Mouse (Mus musculus) lung, embryonic 15.5 days (tissue): ENCODE data around the gene Zfp78. TPM values are rescaled to one million over a fixed set of nuclear protein-coding genes. Genes with fewer than 3 reads are reported as not detected.

ENCODE experiments used
- ATAC-seq: fragments of 200-750 bp; cut with Nextera tagmentation; 2 replicates; pipeline ENCODE4 v1.8.0; 2017; ENCODE audit warnings: moderate number of reproducible peaks, borderline replicate concordance; ENCODE audit not compliant: low FRiP score, low TSS enrichment; ENCODE audit errors: extremely low read depth
- H3K27ac ChIP-seq: fragments of 300-500 bp; sonication (generic); 2 replicates; pipeline ENCODE4 v1.5.1; 2015; ENCODE audit warnings: moderate library complexity, mild to moderate bottlenecking, inconsistent platforms
- H3K27me3 ChIP-seq: fragments of 300-500 bp; sonication (generic); 2 replicates; pipeline ENCODE4 v1.6.1; 2015; ENCODE audit warnings: inconsistent platforms
- H3K36me3 ChIP-seq: fragments of 300-500 bp; sonication (generic); 2 replicates; pipeline ENCODE4 v1.6.1; 2015; ENCODE audit warnings: inconsistent platforms
- H3K4me1 ChIP-seq: fragments of 300-500 bp; sonication (generic); 2 replicates; pipeline ENCODE4 v1.6.1; 2015; ENCODE audit warnings: inconsistent platforms
- H3K4me2 ChIP-seq: fragments of 300-500 bp; sonication (generic); 2 replicates; pipeline ENCODE4 v1.6.1; 2015; ENCODE audit warnings: inconsistent platforms, mild to moderate bottlenecking, moderate library complexity
- H3K4me3 ChIP-seq: fragments of 300-500 bp; sonication (generic); 2 replicates; pipeline ENCODE4 v1.5.1; 2015; ENCODE audit warnings: mild to moderate bottlenecking, inconsistent platforms
- H3K9ac ChIP-seq: fragments of 300-500 bp; sonication (generic); 2 replicates; pipeline ENCODE4 v1.6.1; 2015; ENCODE audit warnings: inconsistent platforms
- H3K9me3 ChIP-seq: fragments of 300-500 bp; sonication (generic); 2 replicates; pipeline ENCODE4 v1.6.1; 2016; ENCODE audit warnings: inconsistent platforms
- WGBS: fragments of 180-500 bp; shearing (Covaris S2); methylation state at CpG from one replicate; pipeline ENCODE4 v1.1.7; 2015; 5-methylcytosine and 5-hydroxymethylcytosine counted together
- polyA plus RNA-seq: library from polyadenylated mRNA; unstranded; fragments of >200 nt; fragmentation: Nextera tagmentation; extraction: Ambion mirVana; gene quantifications from 2 replicates; pipeline ENCODE4 v1.2.1, GENCODE M21; 2015

Zfp78 gene
- polyA plus RNA-seq, 1 experiment from 2014 or later, result 3.4 TPM

- 75% methylated on average over 5 of the region's 5 CpGs for WGBS
- peaks cover 38% of the 10 kb centered on the region for H3K36me3 ChIP-seq
- no peak overlapping the region for H3K9ac ChIP-seq
Observed at GRCm38 (mm10) chr7:6389449-6389848, 26.4 kb downstream of the Zfp78 start.

GRCm38 (mm10) chr7:6397996-6398975, 35.2 kb downstream of the Zfp78 start, which contains the start of gene Smim17:
Gene Smim17, plus strand, starts transcription at chr7:6398715.
- peaks cover 6% of the 10 kb centered on the region; the same call in 1 of the 2 replicates for H3K4me1 ChIP-seq
- H3K9me3 ChIP-seq, result no peaks in the 10 kb centered on the region
- peaks cover 21% of the 10 kb centered on the region for H3K36me3 ChIP-seq
- WGBS, result 27% methylated on average over 25 of the region's 25 CpGs
- no peaks in the 10 kb centered on the region for H3K27me3 ChIP-seq
- H3K9ac ChIP-seq, result peak within 1 kb of the TSS; percentile 29
- peak; percentile 89 for ATAC-seq
- peak within 1 kb of the TSS; percentile 68 for H3K4me2 ChIP-seq
- no peak within 1 kb of the TSS for H3K27ac ChIP-seq
- H3K4me3 ChIP-seq, result peak within 1 kb of the TSS; percentile 47

More at GRCm38 (mm10) chr7:6389449-6389848, 26.4 kb downstream of the Zfp78 start:
- Histone ChIP-seq H3K4me1 (no peaks in the 10 kb centered on the region), H3K27me3 (no peaks in the 10 kb centered on the region), H3K4me3 (no peak overlapping the region), H3K27ac (no peak overlapping the region), H3K4me2 (no peak overlapping the region), H3K9me3 (no peaks in the 10 kb centered on the region)
- no peak for ATAC-seq

GRCm38 (mm10) chr7:6410043-6410442, 47.0 kb downstream of the Zfp78 start, which contains the start of gene Gm20715:
Gene Gm20715, plus strand, starts transcription at chr7:6410277.
- Histone ChIP-seq H3K9ac (no peak within 1 kb of the TSS), H3K27ac (no peak within 1 kb of the TSS), H3K36me3 (no peaks in the 10 kb centered on the region), H3K4me1 (no peaks in the 10 kb centered on the region), H3K4me3 (no peak within 1 kb of the TSS), H3K4me2 (no peak within 1 kb of the TSS), H3K9me3 (no peaks in the 10 kb centered on the region), H3K27me3 (no peaks in the 10 kb centered on the region)
- WGBS, result under 1% methylated on average over 17 of the region's 17 CpGs
- peak; percentile 95 for ATAC-seq

GRCm38 (mm10) chr7:6414626-6415441, 51.8 kb downstream of the Zfp78 start:
- Histone ChIP-seq H3K27me3 (no peaks in the 10 kb centered on the region), H3K4me1 (no peaks in the 10 kb centered on the region), H3K27ac (no peak overlapping the region), H3K36me3 (no peaks in the 10 kb centered on the region), H3K9ac (no peak overlapping the region), H3K4me2 (no peak overlapping the region), H3K4me3 (no peak overlapping the region), H3K9me3 (no peaks in the 10 kb centered on the region)
- 9% methylated on average over 20 of the region's 22 CpGs for WGBS
- ATAC-seq, result no peak

GRCm38 (mm10) chr7:6415442-6415787, 52.3 kb downstream of the Zfp78 start:
- no peaks in the 10 kb centered on the region for H3K4me1 ChIP-seq
- H3K4me3 ChIP-seq, result no peak overlapping the region
- no peak overlapping the region for H3K27ac ChIP-seq
- WGBS, result 21% methylated on average over 8 of the region's 8 CpGs
- H3K9ac ChIP-seq, result no peak overlapping the region
- no peaks in the 10 kb centered on the region for H3K9me3 ChIP-seq
- no peak overlapping the region for H3K4me2 ChIP-seq
- ATAC-seq, result no peak
- no peaks in the 10 kb centered on the region for H3K36me3 ChIP-seq
- H3K27me3 ChIP-seq, result no peaks in the 10 kb centered on the region

GRCm38 (mm10) chr7:6419894-6420293, 56.8 kb downstream of the Zfp78 start:
- Histone ChIP-seq H3K9ac (no peak overlapping the region), H3K4me3 (no peak overlapping the region), H3K4me2 (no peak overlapping the region), H3K9me3 (no peaks in the 10 kb centered on the region), H3K4me1 (no peaks in the 10 kb centered on the region), H3K27me3 (no peaks in the 10 kb centered on the region), H3K36me3 (no peaks in the 10 kb centered on the region), H3K27ac (no peak overlapping the region)
- WGBS, result 63% methylated on average over 6 of the region's 6 CpGs
- ATAC-seq, result no peak

- WGBS, result 80% methylated on average over 3 of the region's 3 CpGs
- ATAC-seq, result no peak
- peaks cover 5% of the 10 kb centered on the region; the same call in 1 of the 2 replicates for H3K9me3 ChIP-seq
Observed at GRCm38 (mm10) chr7:6429381-6429780, 66.3 kb downstream of the Zfp78 start.

GRCm38 (mm10) chr7:6430342-6430741, 67.3 kb downstream of the Zfp78 start:
- H3K4me2 ChIP-seq, result no peak overlapping the region
- H3K9ac ChIP-seq, result no peak overlapping the region
- H3K27ac ChIP-seq, result no peak overlapping the region
- H3K27me3 ChIP-seq, result no peaks in the 10 kb centered on the region
- H3K36me3 ChIP-seq, result no peaks in the 10 kb centered on the region
- WGBS, result 38% methylated on average over 2 of the region's 2 CpGs
- no peak for ATAC-seq
- H3K4me3 ChIP-seq, result no peak overlapping the region
- H3K9me3 ChIP-seq, result peaks cover 5% of the 10 kb centered on the region; the same call in 1 of the 2 replicates
- H3K4me1 ChIP-seq, result no peaks in the 10 kb centered on the region

More at GRCm38 (mm10) chr7:6429381-6429780, 66.3 kb downstream of the Zfp78 start:
- Histone ChIP-seq H3K27me3 (no peaks in the 10 kb centered on the region), H3K36me3 (no peaks in the 10 kb centered on the region), H3K27ac (no peak overlapping the region), H3K4me2 (no peak overlapping the region), H3K9ac (no peak overlapping the region), H3K4me1 (no peaks in the 10 kb centered on the region), H3K4me3 (no peak overlapping the region)

Other genes starting within 250 kb of the Zfp78 start
- gene Zfp787, start 207.3 kb upstream of the Zfp78 start, polyA plus RNA-seq, result 24.6 and 25.4 TPM in 2 replicates
- 55.8 and 62.2 TPM in 2 replicates for gene Zfp444, start 191.1 kb upstream of the Zfp78 start, polyA plus RNA-seq
- gene Galp, start 166.2 kb upstream of the Zfp78 start, polyA plus RNA-seq, result not detected in 2 replicates
- not detected in 2 replicates for gene Zscan5b, start 141.0 kb upstream of the Zfp78 start, polyA plus RNA-seq
- gene Epp13, start 110.6 kb upstream of the Zfp78 start, polyA plus RNA-seq, result 0.25 TPM in 1 of 2 replicates, not detected in the other
- 5.6 and 7.1 TPM in 2 replicates for gene Zfp667, start 76.7 kb upstream of the Zfp78 start, polyA plus RNA-seq
- gene Zfp583, start 32.0 kb upstream of the Zfp78 start, polyA plus RNA-seq, result 5.6 and 7.3 TPM in 2 replicates
- gene Gm3854, start 19.5 kb upstream of the Zfp78 start, polyA plus RNA-seq, result 1.5 and 1.6 TPM in 2 replicates
- 9.4 and 9.6 TPM in 2 replicates for gene Zfp28, start 20.0 kb downstream of the Zfp78 start, polyA plus RNA-seq
- 0.20 TPM in 1 of 2 replicates, not detected in the other for gene Smim17, start 35.4 kb downstream of the Zfp78 start, polyA plus RNA-seq
- 0.04 TPM in 2 replicates for gene Gm20715, start 47.0 kb downstream of the Zfp78 start, polyA plus RNA-seq
- gene Olfr1344, start 75.4 kb downstream of the Zfp78 start, polyA plus RNA-seq, result not detected in 2 replicates
- gene Olfr1336, start 92.9 kb downstream of the Zfp78 start, polyA plus RNA-seq, result not detected in 2 replicates
- not detected in 2 replicates for gene Olfr1346, start 103.8 kb downstream of the Zfp78 start, polyA plus RNA-seq
- gene Olfr5, start 123.7 kb downstream of the Zfp78 start, polyA plus RNA-seq, result not detected in 2 replicates
- not detected in 2 replicates for gene Olfr1347, start 136.5 kb downstream of the Zfp78 start, polyA plus RNA-seq
- gene Olfr1348, start 145.5 kb downstream of the Zfp78 start, polyA plus RNA-seq, result not detected in 2 replicates
- gene Olfr1349, start 159.7 kb downstream of the Zfp78 start, polyA plus RNA-seq, result not detected in 2 replicates
- gene Olfr1350, start 201.6 kb downstream of the Zfp78 start, polyA plus RNA-seq, result not detected in 2 replicates